Mouse (Mus musculus) liver, postnatal 0 days (tissue): ENCODE measurements at regions not wholly inside any gene's neighbourhood (a gene's known extent, or its start where the extent isn't known, plus 50 kb on each side); places are given as distances from the start of the nearest gene placed in this dataset.
"Not testable (repeated sequence)": the region's sequence is repeated elsewhere in the genome, so short reads cannot be mapped to it uniquely, and the experiment has no call there.

Experiments used
- ATAC-seq: fragments of 200-750 bp; cut with Nextera tagmentation; 2 replicates; pipeline ENCODE4 v1.8.0; 2017; ENCODE audit warnings: mild to moderate bottlenecking, moderate library complexity
- DNase-seq: peaks from one replicate; pipeline ENCODE4 v3.0.0-alpha.2; 2016
- H3K27ac ChIP-seq: fragments of 300-500 bp; sonication (generic); 2 replicates; pipeline ENCODE4 v1.5.1; 2014; ENCODE audit warnings: antibody characterized with exemption, moderate library complexity, mild to moderate bottlenecking, low read depth
- H3K27me3 ChIP-seq: fragments of 300-500 bp; sonication (generic); 2 replicates; pipeline ENCODE4 v1.6.1; 2014; ENCODE audit warnings: low read length, control low read depth, mixed read lengths; ENCODE audit not compliant: insufficient read depth
- H3K36me3 ChIP-seq: fragments of 300-500 bp; sonication (generic); replicated peaks from 2 replicates; pipeline ENCODE4 v1.6.1; 2014; ENCODE audit warnings: mild to moderate bottlenecking, control low read depth, low read length, moderate library complexity, mixed read lengths; ENCODE audit not compliant: insufficient read depth
- H3K4me1 ChIP-seq: fragments of 300-500 bp; sonication (generic); 2 replicates; pipeline ENCODE4 v1.6.1; 2014; ENCODE audit warnings: antibody characterized with exemption, mild to moderate bottlenecking, control low read depth; ENCODE audit not compliant: insufficient read depth
- H3K4me2 ChIP-seq: fragments of 300-500 bp; sonication (generic); 2 replicates; pipeline ENCODE4 v1.6.1; 2014; ENCODE audit warnings: low read depth, mild to moderate bottlenecking, low read length, moderate library complexity, mixed read lengths
- H3K4me3 ChIP-seq: fragments of 300-500 bp; sonication (generic); 2 replicates; pipeline ENCODE4 v1.5.1; 2014; ENCODE audit warnings: low read depth, low read length
- H3K9ac ChIP-seq: fragments of 300-500 bp; sonication (generic); replicated peaks from 2 replicates; pipeline ENCODE4 v1.6.1; 2014; ENCODE audit warnings: mild to moderate bottlenecking, moderate library complexity
- H3K9me3 ChIP-seq: fragments of 300-500 bp; sonication (generic); 2 replicates; pipeline ENCODE4 v1.6.1; 2016; ENCODE audit warnings: mild to moderate bottlenecking, control low read depth, low read length, mixed read lengths
- CTCF ChIP-seq: sonication (generic); IDR thresholded peaks from 2 replicates; pipeline ENCODE4 v1.5.1; 2016; ENCODE audit warnings: antibody characterized with exemption, low read depth
- EP300 ChIP-seq: IDR thresholded peaks from 2 replicates; pipeline ENCODE4 v1.6.1; 2016; ENCODE audit warnings: antibody characterized with exemption, low read depth, mild to moderate bottlenecking
- WGBS: fragments of 180-500 bp; shearing (Covaris S2); extraction: QIAGEN DNeasy Blood & Tissue Kit; methylation state at CpG from one replicate; pipeline ENCODE4 v1.1.7; 2014; ENCODE audit not compliant: insufficient replicate concordance; 5-methylcytosine and 5-hydroxymethylcytosine counted together

DNA sequence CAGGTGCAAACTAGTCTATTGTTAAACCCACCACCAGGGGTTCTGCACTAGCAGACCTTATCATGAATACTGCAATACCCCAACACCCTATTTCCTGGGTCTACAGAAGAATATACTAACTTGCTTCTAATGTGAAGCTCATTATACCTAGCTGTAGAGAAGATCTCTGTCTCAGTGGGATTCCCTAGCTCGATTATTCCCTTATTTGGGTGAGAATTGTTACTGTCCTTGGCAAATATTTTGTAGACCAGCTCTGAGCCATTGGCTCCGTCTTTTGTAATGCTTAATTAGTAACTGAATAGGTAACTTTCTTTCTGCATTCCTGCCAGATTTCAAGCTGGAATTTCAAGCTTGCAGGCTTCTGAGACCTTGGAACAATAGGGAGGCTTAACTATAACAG, 590.8 kb upstream of the Adcyap1 start:
- not testable (repeated sequence) for H3K36me3 ChIP-seq, H3K4me3 ChIP-seq, H3K4me1 ChIP-seq, H3K9ac ChIP-seq, ATAC-seq, DNase-seq, H3K9me3 ChIP-seq, H3K4me2 ChIP-seq, H3K27me3 ChIP-seq, H3K27ac ChIP-seq
- 27% methylated on average over 2 of the region's 2 CpGs for WGBS

DNA sequence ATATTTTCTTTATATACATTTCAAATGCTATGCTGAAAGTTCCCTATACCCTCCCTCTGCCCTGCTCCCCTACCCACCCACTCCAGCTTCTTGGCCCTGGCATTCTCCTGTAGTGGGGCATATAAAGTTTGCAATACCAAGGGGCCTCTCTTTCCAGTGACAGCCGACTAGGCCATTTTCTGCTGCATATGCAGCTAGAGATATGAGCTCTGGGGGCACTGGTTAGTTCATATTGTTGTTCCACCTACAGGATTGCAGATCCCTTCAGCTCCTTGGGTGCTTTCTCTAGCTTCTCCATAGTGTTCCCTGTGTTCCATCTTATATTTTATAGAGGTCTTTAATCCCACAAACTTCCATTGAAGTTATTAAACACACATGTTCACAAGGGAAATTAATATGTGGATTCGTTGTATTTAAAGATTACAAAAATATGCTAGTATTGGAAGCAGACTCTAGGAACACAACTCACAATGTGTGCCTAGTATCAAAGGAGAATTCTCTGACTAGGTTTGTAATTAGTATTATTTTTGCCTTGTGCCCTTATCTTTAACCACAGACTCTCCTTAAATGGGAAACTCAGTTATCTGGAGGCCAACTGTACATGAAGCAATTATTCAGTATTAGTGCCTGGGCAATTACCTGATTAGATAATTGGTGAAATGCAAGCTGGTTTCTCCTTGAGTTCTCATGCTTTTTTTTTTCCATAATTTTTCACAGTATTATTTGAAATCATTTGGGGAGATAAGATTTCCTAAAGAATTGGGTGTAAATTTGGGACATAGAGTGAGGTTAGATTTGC, 569.8 kb upstream of the Adcyap1 start:
- ATAC-seq, result no peak
- H3K27ac ChIP-seq, result no peak overlapping the region

DNA sequence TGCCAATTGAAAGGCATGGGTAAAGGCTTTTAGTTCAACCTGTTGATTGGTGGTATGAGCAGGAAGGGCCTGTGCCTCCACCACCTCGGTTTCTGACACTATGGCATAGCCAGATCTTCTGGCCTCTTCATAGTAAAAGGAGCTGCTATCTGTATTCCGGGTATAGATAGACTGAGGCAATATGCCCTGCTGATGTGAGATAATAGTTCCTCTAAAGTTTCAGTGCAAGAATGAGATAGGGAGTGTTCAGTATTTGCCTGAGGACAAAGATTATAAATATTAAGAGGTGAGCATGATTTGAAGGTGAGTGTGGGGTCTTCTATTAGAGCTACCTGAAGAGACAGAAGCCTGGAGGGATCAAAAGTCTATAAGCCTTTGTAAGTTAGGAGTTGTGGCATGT, 547.6 kb upstream of the Adcyap1 start:
- DNase-seq (no peak), ATAC-seq (no peak)
- H3K27ac ChIP-seq, result no peak overlapping the region
- H3K36me3 ChIP-seq, result no peaks in the 10 kb centered on the region
- no peak overlapping the region for H3K9ac ChIP-seq
- H3K4me2 ChIP-seq, result no peak overlapping the region
- WGBS, result 71% methylated on average over 2 of the region's 2 CpGs
- no peaks in the 10 kb centered on the region for H3K9me3 ChIP-seq
- no peak overlapping the region for H3K4me3 ChIP-seq
- TF ChIP-seq EP300 (no peak), CTCF (no peak)
- H3K27me3 ChIP-seq, result no peaks in the 10 kb centered on the region
- H3K4me1 ChIP-seq, result no peaks in the 10 kb centered on the region

More for the DNA sequence above, 569.8 kb upstream of the Adcyap1 start:
- Histone ChIP-seq H3K4me3 (no peak overlapping the region), H3K9me3 (no peaks in the 10 kb centered on the region), H3K36me3 (no peaks in the 10 kb centered on the region), H3K27me3 (no peaks in the 10 kb centered on the region), H3K9ac (no peak overlapping the region), H3K4me1 (no peaks in the 10 kb centered on the region), H3K4me2 (no peak overlapping the region)
- DNase-seq, result no peak
- 56% methylated on average over 2 of the region's 2 CpGs for WGBS
- TF ChIP-seq EP300, result peak; percentile 49; the same call in 1 of the 2 replicates
- TF ChIP-seq CTCF, result no peak
